Mouse (Mus musculus) cerebral cortex, adult 2 months (tissue): ENCODE results near the gene Mbtps1.

ENCODE experiments used
- WGBS: fragments of 180-500 bp; shearing (Covaris S2); methylation state at CpG from one replicate; pipeline ENCODE4 v1.1.7; 2018; 5-methylcytosine and 5-hydroxymethylcytosine counted together

Mbtps1 gene

DNA sequence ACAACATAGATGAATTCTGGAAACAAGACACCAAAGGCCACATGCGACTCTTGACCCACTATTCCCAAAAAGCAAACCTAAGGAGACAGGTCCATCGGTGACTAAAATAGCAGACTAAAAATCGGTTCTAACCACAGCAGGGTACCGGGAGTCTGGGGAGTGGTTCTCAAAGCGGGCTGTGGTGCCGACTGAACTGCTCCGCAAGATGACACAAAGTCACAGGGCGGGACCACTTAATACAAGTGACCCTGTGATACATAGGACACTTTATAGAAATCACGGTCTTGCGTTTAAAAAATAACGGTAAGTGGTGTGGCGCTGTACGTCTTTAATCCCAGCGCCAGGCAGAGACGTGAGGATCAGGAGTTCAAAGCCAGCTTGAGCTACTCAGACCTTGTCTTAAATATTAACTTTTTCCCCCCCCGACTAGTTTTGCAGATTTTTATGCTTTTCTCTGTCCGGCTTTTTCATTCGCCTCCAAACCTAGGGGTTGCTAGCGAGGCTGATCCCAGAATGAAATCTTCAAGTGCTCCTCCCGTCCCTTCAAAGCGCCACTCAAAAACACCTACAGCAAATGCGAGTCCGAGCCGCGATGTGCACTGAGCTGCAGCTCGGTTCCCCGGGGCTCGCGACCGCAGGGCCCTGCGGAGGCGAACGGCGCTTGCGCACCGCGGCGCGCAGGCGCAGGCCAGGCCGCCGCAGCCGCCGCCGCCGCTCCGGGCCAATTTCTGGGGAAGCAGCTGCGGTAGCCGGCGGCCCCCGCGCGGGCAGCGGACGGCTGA is 523 bp downstream of the Mbtps1 start:
- WGBS, result under 1% methylated on average over 54 of the region's 55 CpGs

DNA sequence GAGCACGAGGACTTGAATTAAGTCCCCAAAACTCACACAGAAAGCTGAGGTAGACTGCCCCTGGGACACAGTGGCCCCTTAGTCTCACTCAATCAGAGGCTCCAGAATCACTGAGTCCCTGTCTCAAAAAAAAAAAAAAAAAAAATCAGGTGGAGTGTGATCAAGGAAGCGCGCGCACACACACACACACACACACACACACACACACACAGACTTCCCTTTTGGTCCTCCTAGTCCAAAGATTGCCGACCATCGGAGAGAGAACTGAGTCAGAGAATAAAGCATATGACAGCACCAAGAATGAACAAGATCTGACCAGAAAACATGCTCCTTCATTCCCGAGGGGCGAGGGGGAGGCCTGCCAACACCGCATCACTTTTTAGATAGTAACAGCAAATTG is 1.4 kb downstream of the Mbtps1 start:
- WGBS, result 57% methylated on average over 9 of the region's 9 CpGs

DNA sequence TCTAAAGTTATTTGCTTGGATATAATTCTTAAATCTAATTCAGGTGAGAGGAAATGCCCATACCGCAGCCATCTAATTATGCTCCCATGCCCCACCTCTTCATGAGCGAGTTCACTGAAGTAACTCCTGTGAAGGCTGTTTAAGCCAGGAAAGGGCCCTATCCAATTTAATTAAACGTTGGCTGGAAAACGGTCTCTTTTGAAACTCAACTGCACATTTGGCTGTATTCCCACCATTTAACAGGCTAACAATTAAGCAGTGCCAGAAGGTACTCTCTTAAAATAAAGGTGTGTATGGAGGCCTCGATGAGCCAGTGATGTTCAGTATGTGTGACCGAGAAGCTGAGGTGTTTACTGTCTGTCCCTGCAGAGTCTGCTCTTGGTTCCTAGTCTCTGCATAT is 2.7 kb downstream of the Mbtps1 start:
- 25% methylated on average over 6 of the region's 6 CpGs for WGBS

- 68% methylated on average over 2 of the region's 2 CpGs for WGBS
These were observed 5.6 kb downstream of the Mbtps1 start for GRCm38 (mm10) chr8:119552967-119553366.

- WGBS, result 60% methylated on average over 7 of the region's 7 CpGs
These were observed 9.9 kb downstream of the Mbtps1 start for GRCm38 (mm10) chr8:119548560-119549113.

- WGBS, result 78% methylated on average over 18 of the region's 18 CpGs
These were observed 11.4 kb downstream of the Mbtps1 start for GRCm38 (mm10) chr8:119547019-119547691.

DNA sequence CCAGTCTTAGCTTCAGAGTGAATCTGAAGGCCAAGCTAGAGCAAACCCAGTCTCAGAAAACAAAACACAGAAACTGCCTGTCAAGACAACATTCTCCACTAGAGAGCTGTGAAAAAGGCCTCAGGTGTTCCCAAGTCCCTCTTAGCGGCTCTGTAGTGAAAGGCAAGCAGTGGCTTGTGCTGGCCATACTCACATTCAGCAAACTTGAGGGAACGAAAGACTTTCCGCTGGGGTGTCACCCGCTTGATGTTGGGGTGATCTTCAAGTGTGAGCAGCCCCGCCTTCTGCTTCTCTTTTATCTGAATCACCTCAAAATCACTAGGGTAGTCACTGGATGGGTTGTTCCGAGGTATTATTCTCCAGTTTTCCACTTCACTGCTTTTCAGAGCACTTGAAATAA is 12.7 kb downstream of the Mbtps1 start:
- WGBS, result 90% methylated on average over 6 of the region's 6 CpGs

- 52% methylated on average over 6 of the region's 6 CpGs for WGBS
These were observed 13.4 kb downstream of the Mbtps1 start for GRCm38 (mm10) chr8:119545180-119545579.

DNA sequence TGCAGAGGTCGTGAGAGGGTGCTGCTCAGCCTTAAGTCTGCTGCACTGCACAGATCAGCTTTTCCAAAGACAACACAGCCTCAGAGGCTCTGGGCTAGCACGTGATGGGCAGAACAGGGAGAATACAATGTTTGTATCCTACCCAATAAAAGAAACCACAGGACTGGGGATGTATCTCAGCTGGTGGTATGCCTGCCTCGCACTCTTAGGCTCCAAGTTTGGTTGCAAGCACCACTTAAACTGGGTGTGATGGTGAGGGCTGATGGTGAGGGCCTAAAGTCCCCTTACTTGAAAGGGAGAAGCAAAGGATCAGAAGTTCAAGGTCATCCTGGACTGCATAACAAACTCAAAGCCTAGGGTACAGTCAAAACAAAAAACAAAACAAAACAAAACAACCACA is 13.9 kb downstream of the Mbtps1 start:
- WGBS, result 60% methylated on average over 3 of the region's 3 CpGs

DNA sequence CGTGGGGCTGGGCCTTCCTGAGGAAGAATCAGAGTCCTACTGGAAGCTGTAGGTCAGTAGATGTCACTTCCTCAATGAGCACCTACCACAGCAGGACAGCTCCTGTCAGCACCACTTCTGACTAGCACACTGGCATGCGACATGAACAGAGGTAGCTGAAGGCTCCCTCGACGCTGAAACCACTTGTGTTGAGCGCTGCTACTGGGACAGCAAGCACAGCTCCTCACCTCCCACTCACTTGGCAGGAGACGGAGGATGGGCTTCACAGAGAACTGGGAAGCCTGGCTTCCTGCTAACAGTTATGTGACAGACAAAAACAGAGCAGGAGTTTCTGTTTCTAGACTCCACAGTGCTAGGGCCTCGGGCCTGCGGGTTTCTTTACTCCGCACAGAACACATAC is 26.6 kb downstream of the Mbtps1 start:
- WGBS, result 56% methylated on average over 9 of the region's 9 CpGs

DNA sequence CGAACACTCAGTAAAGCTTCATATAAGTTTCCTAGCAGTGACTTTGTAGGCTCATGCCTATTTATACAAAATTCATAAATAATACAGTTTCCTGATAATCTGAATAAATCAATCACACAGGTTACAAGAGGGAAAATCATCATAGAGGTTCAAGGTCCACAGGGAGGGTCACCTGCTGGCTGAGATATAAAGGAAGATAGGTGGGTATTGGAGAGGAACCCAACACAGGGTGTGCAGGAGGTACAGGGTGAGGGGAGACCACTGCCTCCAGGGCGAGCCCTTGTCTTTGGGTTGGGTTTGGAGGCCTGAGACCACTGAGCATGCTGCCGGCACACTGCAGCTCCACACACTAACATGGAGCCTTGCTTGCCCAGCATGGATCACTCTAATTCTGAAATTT is 27.1 kb downstream of the Mbtps1 start:
- 95% methylated on average over 3 of the region's 3 CpGs for WGBS

DNA sequence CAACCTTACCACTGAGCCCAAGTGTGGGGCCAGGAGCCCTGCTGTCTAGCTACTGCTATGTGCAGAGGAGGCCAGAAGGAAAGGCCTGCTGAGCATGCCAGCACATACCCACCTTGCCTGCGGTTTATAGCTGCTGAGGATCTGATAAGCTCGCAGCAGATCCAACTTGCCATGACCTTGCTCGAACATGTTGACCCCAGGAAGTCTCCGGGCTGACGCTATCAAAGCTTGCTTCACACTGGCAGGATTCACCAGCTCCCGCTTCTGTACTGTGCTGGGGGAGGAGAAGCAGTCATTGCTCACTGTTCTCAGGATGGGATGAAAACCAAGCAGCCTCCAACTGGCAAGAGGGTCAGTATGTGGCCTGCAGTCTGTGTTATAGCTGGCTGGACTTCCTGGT is 27.6 kb downstream of the Mbtps1 start:
- WGBS, result 76% methylated on average over 6 of the region's 6 CpGs

GRCm38 (mm10) chr8:119528762-119529161 is 29.8 kb downstream of the Mbtps1 start:
- 92% methylated on average over 7 of the region's 7 CpGs for WGBS

DNA sequence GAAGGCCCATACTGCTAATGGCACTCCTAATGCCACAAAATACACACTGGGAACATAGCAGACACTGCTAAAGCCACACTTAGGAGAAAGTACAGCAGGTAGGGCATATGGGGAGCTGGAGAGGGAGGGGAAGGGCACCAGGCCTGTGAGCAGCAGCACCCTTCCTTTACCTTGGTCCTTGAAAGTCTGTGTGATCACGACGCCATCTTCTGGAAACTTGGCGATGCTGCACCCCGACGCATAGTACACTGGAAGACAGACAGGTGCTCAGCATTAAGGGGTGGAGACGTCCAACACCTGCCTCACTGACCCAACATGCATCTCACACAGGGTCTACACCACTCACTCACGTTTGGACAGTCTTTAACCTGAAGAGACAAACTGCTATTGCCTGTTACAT is 38.4 kb downstream of the Mbtps1 start:
- 71% methylated on average over 7 of the region's 7 CpGs for WGBS

- 63% methylated on average over 5 of the region's 5 CpGs for WGBS
These were observed 41.9 kb downstream of the Mbtps1 start for GRCm38 (mm10) chr8:119516674-119517073.

- 79% methylated on average over 3 of the region's 3 CpGs for WGBS
These were observed 42.8 kb downstream of the Mbtps1 start for GRCm38 (mm10) chr8:119515767-119516166.

DNA sequence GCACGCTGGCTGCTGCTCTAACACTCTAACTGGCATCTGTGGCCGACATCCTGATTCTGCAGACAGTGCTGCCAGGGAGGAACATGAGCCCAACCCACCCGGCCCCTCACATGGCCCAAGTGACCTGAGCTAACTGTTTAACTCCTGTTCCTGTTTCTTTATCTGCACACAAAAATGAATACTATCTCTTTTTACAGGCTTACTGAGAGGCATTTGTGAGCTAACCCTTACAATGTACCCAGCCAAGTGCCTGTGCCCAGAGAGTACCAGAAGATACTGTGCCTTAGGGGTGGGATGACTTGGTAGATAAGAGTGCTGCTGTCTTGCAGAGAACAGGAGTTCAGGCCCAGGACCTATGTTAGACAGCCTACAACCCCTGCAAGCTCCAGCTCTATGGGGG is 43.6 kb downstream of the Mbtps1 start:
- WGBS, result 70% methylated on average over 3 of the region's 3 CpGs

GRCm38 (mm10) chr8:119513405-119513804 is 45.1 kb downstream of the Mbtps1 start:
- WGBS, result 63% methylated on average over 4 of the region's 4 CpGs

GRCm38 (mm10) chr8:119511722-119512121 is 46.8 kb downstream of the Mbtps1 start:
- WGBS, result 85% methylated on average over 7 of the region's 7 CpGs

DNA sequence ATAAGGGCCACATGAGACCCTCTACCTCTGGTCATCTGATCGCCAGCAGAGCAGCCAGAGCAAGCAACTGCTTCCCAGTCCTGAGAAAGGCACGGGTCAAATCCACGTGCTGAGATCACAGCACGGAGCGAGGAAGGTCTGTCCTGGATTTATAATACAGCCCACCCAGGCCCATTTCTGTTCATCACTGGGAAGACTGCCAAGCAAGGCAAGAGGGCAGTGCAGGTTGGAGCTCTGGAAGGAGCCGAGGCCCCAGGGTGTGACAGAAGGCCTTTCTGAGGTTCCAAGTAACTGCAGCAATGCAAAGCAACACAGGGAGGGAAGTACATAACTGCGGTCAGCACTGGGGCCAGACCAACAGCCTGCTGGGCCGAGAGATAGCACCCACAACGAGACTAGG is 48.1 kb downstream of the Mbtps1 start:
- WGBS, result 84% methylated on average over 9 of the region's 9 CpGs

DNA sequence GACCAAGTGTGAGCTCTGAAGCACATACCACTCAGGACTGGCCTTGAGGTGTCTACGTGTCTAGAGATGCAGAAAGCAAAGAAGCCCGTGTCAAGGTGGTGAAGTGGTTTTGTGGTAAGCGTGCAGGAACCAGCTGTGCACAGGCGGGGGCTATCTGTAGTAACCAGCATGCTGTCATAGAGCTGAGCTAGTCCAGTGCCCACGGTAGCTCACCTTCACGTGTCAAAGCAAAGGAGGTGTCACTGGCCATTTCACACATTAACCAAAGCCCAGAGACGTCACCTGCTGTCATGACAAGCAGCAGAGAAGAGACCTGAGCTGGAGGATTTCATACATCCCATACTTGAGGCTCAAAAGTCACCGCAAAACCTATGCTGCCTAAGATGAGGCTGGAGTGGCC is 52.4 kb downstream of the Mbtps1 start:
- 85% methylated on average over 8 of the region's 8 CpGs for WGBS

- 40% methylated on average over 9 of the region's 9 CpGs for WGBS
These were observed 53.0 kb downstream of the Mbtps1 start for GRCm38 (mm10) chr8:119505488-119505887.

DNA sequence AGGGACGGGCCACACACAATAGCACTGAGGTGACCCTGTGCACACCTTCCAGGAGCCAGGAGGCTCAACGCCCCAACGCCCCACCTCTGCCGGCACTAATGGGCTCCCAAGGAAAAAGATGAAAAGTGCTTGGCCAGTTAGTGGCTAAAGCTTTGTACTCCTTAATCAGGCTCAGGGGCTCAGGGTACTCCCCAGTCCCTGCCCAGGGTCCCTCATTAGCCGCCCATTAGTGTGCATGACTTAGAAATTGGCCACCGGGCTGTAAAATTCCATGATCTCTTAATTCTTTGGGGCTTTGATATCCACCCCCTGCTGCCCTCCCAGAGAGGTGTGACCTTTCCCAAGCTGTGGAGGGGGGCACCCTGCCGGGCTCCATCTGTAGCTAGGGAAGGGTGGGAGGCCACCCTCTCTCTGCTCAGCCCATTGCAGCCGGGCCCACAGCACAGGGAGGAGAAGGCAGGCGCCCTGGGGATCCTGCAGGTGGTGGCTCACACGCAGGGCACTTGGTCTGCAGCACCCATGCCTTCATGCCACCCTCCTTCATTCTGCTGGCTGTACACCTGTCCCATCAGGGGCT is 55.3 kb downstream of the Mbtps1 start:
- 60% methylated on average over 10 of the region's 10 CpGs for WGBS
